Mouse (Mus musculus): ENCODE measurements around the gene Gk5. TPM values are rescaled to one million over a fixed set of nuclear protein-coding genes. Genes with fewer than 3 reads are reported as not detected.

Gene Gk5
- total and polyA plus RNA-seq, 3 experiments = 1.6 to 7.1 (median 6.2) TPM

GRCm38 (mm10) chr9:96217799-96218198 lies 98.6 kb downstream of the Gk5 start:
- peaks cover 4% of the 10 kb centered on the region for H3K36me3 ChIP-seq (replicated peaks)

DNA sequence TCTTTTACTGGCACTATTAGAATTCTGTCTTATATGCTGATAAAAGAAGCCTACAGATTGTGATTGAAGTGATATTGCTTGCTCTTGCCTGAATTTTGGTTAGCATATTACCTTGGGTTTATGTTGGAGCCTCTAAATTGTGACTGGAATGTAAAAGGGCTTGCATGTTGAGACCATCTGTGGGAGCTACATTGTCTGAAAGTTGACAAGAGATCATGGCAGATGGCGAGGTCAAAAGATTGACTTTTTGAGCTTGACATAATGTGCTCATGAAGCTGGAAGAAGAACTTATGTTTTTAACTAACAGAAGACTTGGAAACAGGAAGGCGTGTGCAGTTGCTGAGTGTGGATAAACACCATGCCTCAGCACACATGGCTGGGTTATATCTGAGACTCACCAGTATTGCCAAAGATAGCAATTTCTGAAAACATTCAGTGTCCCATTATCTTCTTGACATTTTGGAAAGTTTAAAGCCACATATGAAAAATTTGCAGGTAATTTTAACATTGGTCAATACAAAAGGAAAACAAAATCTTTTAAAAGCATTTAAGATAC lies 100.0 kb downstream of the Gk5 start:
- Histone ChIP-seq H3K36me3 (replicated peaks) (peaks cover 2% of the 10 kb centered on the region), H3K4me1 (ENCODE audit: insufficient read depth, low read depth, low read length) (no peaks in the 10 kb centered on the region), H3K27me3 (ENCODE audit: insufficient read depth, low read length) (no peaks in the 10 kb centered on the region), H3K9me3 (replicated peaks) (no peaks in the 10 kb centered on the region), H3K4me3 (ENCODE audit: low read depth, low read length) (no peak overlapping the region)
- DNase-seq (ENCODE audit: low spot score) (no peak), ATAC-seq (ENCODE audit: extremely low read depth, insufficient number of reproducible peaks, low FRiP score, poor library complexity, severe bottlenecking) (no peak)
- TF ChIP-seq CTCF (IDR thresholded peaks at IDR 0.05; ENCODE audit: low read depth, low read length) (no peak), POLR2AphosphoS5 (IDR thresholded peaks at IDR 0.05; ENCODE audit: insufficient replicate concordance, low read depth, low read length) (no peak), GATA2 (IDR thresholded peaks at IDR 0.05; ENCODE audit: borderline replicate concordance, low read depth, low read length) (no peak), GATA1 (IDR thresholded peaks at IDR 0.05; ENCODE audit: borderline replicate concordance, low read length) (no peak), TAL1 (conservative IDR thresholded peaks at IDR 0.05; ENCODE audit: low read depth, low read length) (no peak)

More at GRCm38 (mm10) chr9:96217799-96218198, 98.6 kb downstream of the Gk5 start:
- Histone ChIP-seq H3K4me1 (ENCODE audit: insufficient read depth, low read depth, low read length) (no peaks in the 10 kb centered on the region), H3K27me3 (ENCODE audit: insufficient read depth, low read length) (no peaks in the 10 kb centered on the region), H3K9me3 (replicated peaks) (no peaks in the 10 kb centered on the region), H3K4me3 (ENCODE audit: low read depth, low read length) (no peak overlapping the region)
- no peak for DNase-seq (ENCODE audit: low spot score)
- no peak for TF ChIP-seq GATA2 (IDR thresholded peaks at IDR 0.05; ENCODE audit: borderline replicate concordance, low read depth, low read length)
- 0 out of 2 replicates have a peak, but pooled peaks have one; percentile 12 for TF ChIP-seq CTCF (IDR thresholded peaks at IDR 0.05; ENCODE audit: low read depth, low read length)
- no peak for ATAC-seq (ENCODE audit: extremely low read depth, insufficient number of reproducible peaks, low FRiP score, poor library complexity, severe bottlenecking)

DNA sequence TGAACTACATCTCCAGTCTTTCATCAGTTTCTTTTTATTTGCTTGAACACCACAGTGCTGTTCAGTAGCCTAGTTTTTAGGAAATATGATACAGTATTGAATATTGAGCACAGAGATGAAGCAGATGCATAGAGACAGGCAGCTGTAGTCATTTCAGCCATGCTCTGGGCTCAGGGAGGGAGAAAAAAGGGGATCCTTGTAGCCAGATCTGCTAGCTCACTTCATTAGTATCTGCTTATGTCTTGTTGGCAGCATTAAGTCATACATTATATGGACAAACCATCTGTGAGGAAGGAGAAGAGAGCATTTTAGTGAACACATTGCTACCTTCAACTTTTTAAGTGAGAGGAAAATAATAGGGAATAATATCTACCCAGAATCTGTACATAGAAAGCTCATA lies 101.3 kb downstream of the Gk5 start:
- Histone ChIP-seq H3K4me3 (ENCODE audit: low read depth, low read length) (no peak overlapping the region), H3K36me3 (replicated peaks) (no peaks in the 10 kb centered on the region), H3K27me3 (ENCODE audit: insufficient read depth, low read length) (no peaks in the 10 kb centered on the region), H3K4me1 (ENCODE audit: insufficient read depth, low read depth, low read length) (no peaks in the 10 kb centered on the region), H3K9me3 (replicated peaks) (no peaks in the 10 kb centered on the region)
- TF ChIP-seq CTCF (IDR thresholded peaks at IDR 0.05; ENCODE audit: low read depth, low read length) (no peak), GATA1 (IDR thresholded peaks at IDR 0.05; ENCODE audit: borderline replicate concordance, low read length) (no peak), TAL1 (conservative IDR thresholded peaks at IDR 0.05; ENCODE audit: low read depth, low read length) (no peak), GATA2 (IDR thresholded peaks at IDR 0.05; ENCODE audit: borderline replicate concordance, low read depth, low read length) (no peak), POLR2AphosphoS5 (IDR thresholded peaks at IDR 0.05; ENCODE audit: insufficient replicate concordance, low read depth, low read length) (no peak)
- ATAC-seq (ENCODE audit: extremely low read depth, insufficient number of reproducible peaks, low FRiP score, poor library complexity, severe bottlenecking) (no peak), DNase-seq (ENCODE audit: low spot score) (no peak)

- Histone ChIP-seq H3K4me3 (ENCODE audit: low read depth, low read length) (no peak overlapping the region), H3K27me3 (ENCODE audit: insufficient read depth, low read length) (no peaks in the 10 kb centered on the region), H3K9me3 (replicated peaks) (no peaks in the 10 kb centered on the region), H3K4me1 (ENCODE audit: insufficient read depth, low read depth, low read length) (no peaks in the 10 kb centered on the region), H3K36me3 (replicated peaks) (no peaks in the 10 kb centered on the region)
- ATAC-seq (ENCODE audit: extremely low read depth, insufficient number of reproducible peaks, low FRiP score, poor library complexity, severe bottlenecking) = no peak
- no peak for DNase-seq (ENCODE audit: low spot score)
- TF ChIP-seq GATA1 (IDR thresholded peaks at IDR 0.05; ENCODE audit: borderline replicate concordance, low read length) (no peak), TAL1 (conservative IDR thresholded peaks at IDR 0.05; ENCODE audit: low read depth, low read length) (no peak), CTCF (IDR thresholded peaks at IDR 0.05; ENCODE audit: low read depth, low read length) (no peak), POLR2AphosphoS5 (IDR thresholded peaks at IDR 0.05; ENCODE audit: insufficient replicate concordance, low read depth, low read length) (no peak)
Measured at GRCm38 (mm10) chr9:96223302-96223701, 104.1 kb downstream of the Gk5 start.

DNA sequence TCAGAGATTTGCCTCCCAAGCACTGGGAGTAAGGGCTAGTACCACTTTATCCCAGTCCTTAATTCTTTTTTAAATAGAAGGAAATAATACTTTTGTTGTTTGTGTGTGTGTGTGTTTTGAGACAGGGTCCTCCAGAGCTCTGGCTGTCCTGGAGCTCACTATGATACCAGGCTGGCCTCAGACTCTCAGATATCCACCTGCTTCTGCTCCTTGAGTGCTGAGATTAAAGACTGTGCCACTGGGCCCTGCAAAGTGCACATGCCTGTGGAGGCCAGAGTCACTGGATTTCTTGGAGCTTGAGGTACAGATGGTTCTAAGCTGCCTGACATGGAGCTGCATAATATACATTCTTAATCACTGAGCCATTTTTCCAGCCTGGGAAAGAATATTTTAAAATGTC lies 109.1 kb downstream of the Gk5 start:
- Histone ChIP-seq H3K9me3 (replicated peaks) (no peaks in the 10 kb centered on the region), H3K4me3 (ENCODE audit: low read depth, low read length) (no peak overlapping the region), H3K36me3 (replicated peaks) (no peaks in the 10 kb centered on the region), H3K4me1 (ENCODE audit: insufficient read depth, low read depth, low read length) (no peaks in the 10 kb centered on the region), H3K27me3 (ENCODE audit: insufficient read depth, low read length) (no peaks in the 10 kb centered on the region)
- no peak for TF ChIP-seq TAL1 (conservative IDR thresholded peaks at IDR 0.05; ENCODE audit: low read depth, low read length)
- TF ChIP-seq CTCF (IDR thresholded peaks at IDR 0.05; ENCODE audit: low read depth, low read length) = no peak
- no peak for TF ChIP-seq GATA1 (IDR thresholded peaks at IDR 0.05; ENCODE audit: borderline replicate concordance, low read length)
- no peak for TF ChIP-seq GATA2 (IDR thresholded peaks at IDR 0.05; ENCODE audit: borderline replicate concordance, low read depth, low read length)
- no peak for ATAC-seq (ENCODE audit: extremely low read depth, insufficient number of reproducible peaks, low FRiP score, poor library complexity, severe bottlenecking)
- no peak for DNase-seq (ENCODE audit: low spot score)

DNA sequence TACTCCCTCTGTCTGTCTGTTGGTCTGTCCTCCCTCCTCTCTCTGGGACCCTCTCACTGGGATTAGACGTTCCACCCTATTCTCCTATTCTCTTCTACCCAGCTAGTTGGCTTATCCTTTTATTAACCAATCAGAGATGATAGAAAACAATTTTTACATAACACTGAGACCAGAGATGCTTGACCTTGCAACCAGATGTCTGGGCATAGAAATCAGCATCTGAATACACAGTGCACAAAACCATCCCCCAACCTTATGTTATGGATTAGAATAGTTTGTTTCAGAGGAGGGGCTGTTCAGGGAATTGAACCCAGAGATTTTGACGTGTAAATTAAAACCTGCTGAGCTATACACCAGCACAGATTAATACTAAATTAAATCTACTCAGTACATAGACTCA lies 111.1 kb downstream of the Gk5 start:
- DNase-seq (ENCODE audit: low spot score) = no peak
- H3K36me3 ChIP-seq (replicated peaks) = no peaks in the 10 kb centered on the region
- no peaks in the 10 kb centered on the region; the same call in 1 of the 2 replicates for H3K4me1 ChIP-seq (ENCODE audit: insufficient read depth, low read depth, low read length)
- ATAC-seq (ENCODE audit: extremely low read depth, insufficient number of reproducible peaks, low FRiP score, poor library complexity, severe bottlenecking) = no peak
- TF ChIP-seq POLR2AphosphoS5 (IDR thresholded peaks at IDR 0.05; ENCODE audit: insufficient replicate concordance, low read depth, low read length) (no peak), TAL1 (conservative IDR thresholded peaks at IDR 0.05; ENCODE audit: low read depth, low read length) (no peak), GATA1 (IDR thresholded peaks at IDR 0.05; ENCODE audit: borderline replicate concordance, low read length) (no peak), GATA2 (IDR thresholded peaks at IDR 0.05; ENCODE audit: borderline replicate concordance, low read depth, low read length) (no peak), CTCF (IDR thresholded peaks at IDR 0.05; ENCODE audit: low read depth, low read length) (no peak)
- H3K27me3 ChIP-seq (ENCODE audit: insufficient read depth, low read length) = no peaks in the 10 kb centered on the region
- H3K4me3 ChIP-seq (ENCODE audit: low read depth, low read length) = no peak overlapping the region
- H3K9me3 ChIP-seq (replicated peaks) = no peaks in the 10 kb centered on the region

Other genes with a start within 250 kb of the Gk5 start
- gene Xrn1, start 164.6 kb upstream of the Gk5 start, total RNA-seq (2014; fragmentation: Nextera tagmentation) = 57.9 and 64.9 TPM in 2 replicates
- 22.1 and 32.0 TPM in 2 replicates for gene Xrn1, start 164.6 kb upstream of the Gk5 start, total RNA-seq (2017)
- 3.1 and 4.3 TPM in 2 replicates for gene Xrn1, start 164.6 kb upstream of the Gk5 start, polyA plus RNA-seq (2012)
- gene Tfdp2, start 76.9 kb downstream of the Gk5 start, total RNA-seq (2014; fragmentation: Nextera tagmentation) = 72.1 and 101 TPM in 2 replicates
- gene Tfdp2, start 76.9 kb downstream of the Gk5 start, total RNA-seq (2017) = 31.6 and 42.7 TPM in 2 replicates
- 8.0 and 10.7 TPM in 2 replicates for gene Tfdp2, start 76.9 kb downstream of the Gk5 start, polyA plus RNA-seq (2012)
- gene Atp1b3, start 245.1 kb downstream of the Gk5 start, total RNA-seq (2014; fragmentation: Nextera tagmentation) = 79.5 and 86.8 TPM in 2 replicates
- 73.4 and 77.8 TPM in 2 replicates for gene Atp1b3, start 245.1 kb downstream of the Gk5 start, total RNA-seq (2017)
- gene Atp1b3, start 245.1 kb downstream of the Gk5 start, polyA plus RNA-seq (2012) = 89.3 and 107 TPM in 2 replicates